Mouse (Mus musculus) monocyte, adult 5-6 weeks (primary cell): ENCODE measurements at regions not wholly inside any gene's neighbourhood (a gene's known extent, or its start where the extent isn't known, plus 50 kb on each side); places are given as distances from the start of the nearest gene placed in this dataset.
"Not testable (repeated sequence)": the region's sequence is repeated elsewhere in the genome, so short reads cannot be mapped to it uniquely, and the experiment has no call there.

Experiments used
- ATAC-seq: fragments of 153-309, 156-312 bp; replicated peaks from 2 replicates; pipeline ENCODE4 v1.8.0; 2017; ENCODE audit warnings: mild to moderate bottlenecking; ENCODE audit not compliant: low TSS enrichment, insufficient number of reproducible peaks, severe bottlenecking, poor library complexity, low FRiP score

- ATAC-seq = no peak
Observed at GRCm38 (mm10) chr2:107869304-107869958, 579.0 kb downstream of the Kcna4 start.

GRCm38 (mm10) chr2:107879663-107880062 is 589.2 kb downstream of the Kcna4 start:
- ATAC-seq = no peak

GRCm38 (mm10) chr2:107886063-107886762 is 595.8 kb downstream of the Kcna4 start:
- 0 out of 2 replicates have a peak, but pooled peaks have one; percentile 22 for ATAC-seq

GRCm38 (mm10) chr2:107888245-107888644 is 597.8 kb downstream of the Kcna4 start:
- no peak for ATAC-seq

- ATAC-seq = no peak
Observed at GRCm38 (mm10) chr2:107925116-107925515, 634.7 kb downstream of the Kcna4 start.

GRCm38 (mm10) chr2:107926606-107927005 is 636.2 kb downstream of the Kcna4 start:
- ATAC-seq = no peak

GRCm38 (mm10) chr2:107935336-107935735 is 644.9 kb downstream of the Kcna4 start:
- ATAC-seq = no peak

GRCm38 (mm10) chr2:107935775-107936174 is 645.3 kb downstream of the Kcna4 start:
- no peak for ATAC-seq

GRCm38 (mm10) chr2:107941374-107941773 is 650.9 kb downstream of the Kcna4 start:
- no peak for ATAC-seq

- ATAC-seq = no peak
Observed at GRCm38 (mm10) chr2:107945837-107946451, 655.5 kb downstream of the Kcna4 start.

- not testable (repeated sequence) for ATAC-seq
Observed at GRCm38 (mm10) chr2:107955608-107956127, 665.2 kb downstream of the Kcna4 start.

GRCm38 (mm10) chr2:107963921-107964320 is 673.5 kb downstream of the Kcna4 start:
- not testable (repeated sequence) for ATAC-seq

GRCm38 (mm10) chr2:107964841-107965240 is 674.4 kb downstream of the Kcna4 start:
- ATAC-seq = no peak

GRCm38 (mm10) chr2:107965336-107966306 is 675.2 kb downstream of the Kcna4 start:
- no peak for ATAC-seq

- no peak for ATAC-seq
Observed at GRCm38 (mm10) chr2:107968526-107968925, 678.1 kb downstream of the Kcna4 start.

- no peak for ATAC-seq
Observed at GRCm38 (mm10) chr2:107969526-107969925, 679.1 kb downstream of the Kcna4 start.

- no peak for ATAC-seq
Observed at GRCm38 (mm10) chr2:107973528-107973927, 683.1 kb downstream of the Kcna4 start.

GRCm38 (mm10) chr2:107994831-107995230 is 704.4 kb downstream of the Kcna4 start:
- no peak for ATAC-seq

- no peak for ATAC-seq
Observed at GRCm38 (mm10) chr2:108011534-108011933, 721.1 kb downstream of the Kcna4 start.
